Mouse (Mus musculus) MEL (cell line): ENCODE results near the gene Syt16. TPM values are rescaled to one million over a fixed set of nuclear protein-coding genes. Genes with fewer than 3 reads are reported as not detected.

ENCODE experiments used
- DNase-seq: peaks from one replicate; pipeline ENCODE4 v3.0.0; 2011; ENCODE audit warnings: low read depth, low spot score
- H3K27ac ChIP-seq: 2 replicates; pipeline ENCODE4 v1.5.1; 2012; ENCODE audit warnings: low read depth, mild to moderate bottlenecking, control low read depth, low read length, moderate library complexity; ENCODE audit not compliant: control insufficient read depth
- H3K27me3 ChIP-seq, 2 experiments: fragments of 150-350 bp in 1 of 2; sonication (generic) in 1 of 2; 2 replicates each; pipeline ENCODE4 v1.6.1; 2012; ENCODE audit warnings: low read length in 2 of 2, mild to moderate bottlenecking in 2 of 2, improper control_type of control experiment in 1 of 2, moderate library complexity in 1 of 2; ENCODE audit not compliant: insufficient read depth in 2 of 2, control insufficient read depth in 1 of 2
- H3K36me3 ChIP-seq, 2 experiments: 2 replicates each; pipeline ENCODE4 v1.6.1; 2012 to 2014; ENCODE audit warnings: low read length in 2 of 2, improper control_type of control experiment in 1 of 2, inconsistent platforms in 1 of 2, mild to moderate bottlenecking in 1 of 2; ENCODE audit not compliant: insufficient read depth in 2 of 2, control insufficient read depth in 1 of 2
- H3K4me1 ChIP-seq, 2 experiments: fragments of 150-350 bp in 1 of 2; sonication (generic) in 1 of 2; 2 replicates each; pipeline ENCODE4 v1.6.1; 2012; ENCODE audit warnings: low read length in 2 of 2, improper control_type of control experiment in 1 of 2, mild to moderate bottlenecking in 1 of 2; ENCODE audit not compliant: insufficient read depth in 2 of 2, control insufficient read depth in 1 of 2
- H3K4me3 ChIP-seq, 2 experiments: fragments of 150-350 bp in 1 of 2; sonication (generic) in 1 of 2; 2 replicates each; pipeline ENCODE4 v1.5.1; 2012; ENCODE audit warnings: low read depth in 2 of 2, low read length in 2 of 2, mild to moderate bottlenecking in 2 of 2, moderate library complexity in 2 of 2, control low read depth in 1 of 2, improper control_type of control experiment in 1 of 2; ENCODE audit not compliant: control insufficient read depth in 1 of 2, insufficient read depth in 1 of 2
- H3K79me2 ChIP-seq: 2 replicates; pipeline ENCODE4 v1.6.1; 2012; ENCODE audit warnings: mild to moderate bottlenecking, low read length, moderate library complexity; ENCODE audit not compliant: control insufficient read depth, poor library complexity, insufficient read depth
- H3K9ac ChIP-seq: 2 replicates; pipeline ENCODE4 v1.6.1; 2012; ENCODE audit warnings: low read depth, mild to moderate bottlenecking, control low read depth, low read length, moderate library complexity; ENCODE audit not compliant: control insufficient read depth, poor library complexity, severe bottlenecking
- H3K9me3 ChIP-seq: fragments of 150-350 bp; sonication (generic); replicated peaks from 2 replicates; pipeline ENCODE4 v1.6.1; 2012; ENCODE audit warnings: mild to moderate bottlenecking, low read length, improper control_type of control experiment, moderate library complexity; ENCODE audit not compliant: insufficient read depth
- CTCF ChIP-seq, 3 experiments: IDR thresholded peaks in 2 of 3; conservative IDR thresholded peaks in 1 of 3; 2 replicates each; pipeline ENCODE4 v1.5.1; 2011 to 2012; ENCODE audit warnings: low read length in 3 of 3, low read depth in 2 of 3, mild to moderate bottlenecking in 2 of 3, improper control_type of control experiment in 1 of 3, inconsistent platforms in 1 of 3, mixed read lengths in 1 of 3, moderate library complexity in 1 of 3; ENCODE audit not compliant: control insufficient read depth in 1 of 3, insufficient read depth in 1 of 3, poor library complexity in 1 of 3, severe bottlenecking in 1 of 3
- EP300 ChIP-seq, 2 experiments: IDR thresholded peaks; 2 replicates each; pipeline ENCODE4 v1.6.1; 2011; ENCODE audit warnings: improper control_type of control experiment in 2 of 2, low read length in 2 of 2, low read depth in 1 of 2, mild to moderate bottlenecking in 1 of 2
- ETS1 ChIP-seq: IDR thresholded peaks from 2 replicates; pipeline ENCODE4 v1.6.1; 2012; ENCODE audit warnings: low read depth, mild to moderate bottlenecking, inconsistent platforms, low read length, improper control_type of control experiment, moderate library complexity
- GABPA ChIP-seq: IDR thresholded peaks from 2 replicates; pipeline ENCODE4 v1.6.1; 2012; ENCODE audit warnings: low read depth, mild to moderate bottlenecking, inconsistent platforms, low read length, improper control_type of control experiment, moderate library complexity
- MAX ChIP-seq: IDR thresholded peaks from 2 replicates; pipeline ENCODE4 v1.6.1; 2011; ENCODE audit warnings: low read length, improper control_type of control experiment
- MAZ ChIP-seq: IDR thresholded peaks from 2 replicates; pipeline ENCODE4 v1.6.1; 2012; ENCODE audit warnings: low read depth, mild to moderate bottlenecking, inconsistent platforms, low read length, improper control_type of control experiment
- NELFE ChIP-seq: IDR thresholded peaks from 2 replicates; pipeline ENCODE4 v1.6.1; 2011; ENCODE audit warnings: low read depth, low read length, improper control_type of control experiment
- POLR2A ChIP-seq, 2 experiments: IDR thresholded peaks; 2 replicates each; pipeline ENCODE4 v1.6.1; 2011 to 2012; ENCODE audit warnings: low read length in 2 of 2, mild to moderate bottlenecking in 2 of 2, control low read depth in 1 of 2, improper control_type of control experiment in 1 of 2, low read depth in 1 of 2, moderate library complexity in 1 of 2; ENCODE audit not compliant: control insufficient read depth in 1 of 2, insufficient read depth in 1 of 2, poor library complexity in 1 of 2
- POLR2AphosphoS5 ChIP-seq: IDR thresholded peaks from 2 replicates; pipeline ENCODE4 v1.6.1; 2012; ENCODE audit warnings: low read depth, borderline replicate concordance, mild to moderate bottlenecking, inconsistent platforms, low read length, moderate library complexity, mixed read lengths
- RCOR1 ChIP-seq: IDR thresholded peaks from 2 replicates; pipeline ENCODE4 v1.6.1; 2012; ENCODE audit warnings: low read depth, mild to moderate bottlenecking, inconsistent platforms, low read length, improper control_type of control experiment
- SMC3 ChIP-seq: IDR thresholded peaks from 2 replicates; pipeline ENCODE4 v1.6.1; 2011; ENCODE audit warnings: low read depth, low read length, improper control_type of control experiment
- TBP ChIP-seq: IDR thresholded peaks from 2 replicates; pipeline ENCODE4 v1.8.0; 2011; ENCODE audit warnings: low read depth, low read length, improper control_type of control experiment
- UBTF ChIP-seq: IDR thresholded peaks from 2 replicates; pipeline ENCODE4 v1.6.1; 2012; ENCODE audit warnings: low read depth, mild to moderate bottlenecking, inconsistent platforms, low read length, improper control_type of control experiment, moderate library complexity, borderline replicate concordance; ENCODE audit not compliant: insufficient read depth
- USF1 ChIP-seq: IDR thresholded peaks from 2 replicates; pipeline ENCODE4 v1.6.1; 2014; ENCODE audit warnings: low read depth, mild to moderate bottlenecking, inconsistent platforms, low read length, improper control_type of control experiment, moderate library complexity
- USF2 ChIP-seq, 2 experiments: IDR thresholded peaks; 2 replicates each; pipeline ENCODE4 v1.6.1; 2011 to 2012; ENCODE audit warnings: improper control_type of control experiment in 2 of 2, low read length in 2 of 2, borderline replicate concordance in 1 of 2, inconsistent platforms in 1 of 2, low read depth in 1 of 2, mild to moderate bottlenecking in 1 of 2; ENCODE audit not compliant: insufficient read depth in 1 of 2
- ZKSCAN1 ChIP-seq: IDR thresholded peaks from 2 replicates; pipeline ENCODE4 v1.6.1; 2012; ENCODE audit warnings: low read depth, mild to moderate bottlenecking, inconsistent platforms, low read length, improper control_type of control experiment, moderate library complexity
- polyA plus RNA-seq, 2 experiments: library from polyadenylated mRNA; stranded (reverse) in 1 of 2; unstranded in 1 of 2; fragments of >175 nt in 1 of 2; fragments of >200 nt in 1 of 2; gene quantifications; 2 replicates each; pipeline versions ENCODE4 v1.2.1 to v1.2.4; 2012; ENCODE audit warnings: low replicate concordance in 2 of 2, low read depth in 1 of 2; ENCODE audit not compliant: insufficient read length in 2 of 2, insufficient read depth in 1 of 2, missing spikeins in 1 of 2
- total RNA-seq: library from RNA; depleted of rRNA; stranded (reverse); fragments of 300-350 nt; gene quantifications from 2 replicates; pipeline ENCODE4 v1.2.3, GENCODE M21; 2012

The Syt16 gene
- total and polyA plus RNA-seq, 3 experiments, result 0.07 TPM; not detected in 2

DNA sequence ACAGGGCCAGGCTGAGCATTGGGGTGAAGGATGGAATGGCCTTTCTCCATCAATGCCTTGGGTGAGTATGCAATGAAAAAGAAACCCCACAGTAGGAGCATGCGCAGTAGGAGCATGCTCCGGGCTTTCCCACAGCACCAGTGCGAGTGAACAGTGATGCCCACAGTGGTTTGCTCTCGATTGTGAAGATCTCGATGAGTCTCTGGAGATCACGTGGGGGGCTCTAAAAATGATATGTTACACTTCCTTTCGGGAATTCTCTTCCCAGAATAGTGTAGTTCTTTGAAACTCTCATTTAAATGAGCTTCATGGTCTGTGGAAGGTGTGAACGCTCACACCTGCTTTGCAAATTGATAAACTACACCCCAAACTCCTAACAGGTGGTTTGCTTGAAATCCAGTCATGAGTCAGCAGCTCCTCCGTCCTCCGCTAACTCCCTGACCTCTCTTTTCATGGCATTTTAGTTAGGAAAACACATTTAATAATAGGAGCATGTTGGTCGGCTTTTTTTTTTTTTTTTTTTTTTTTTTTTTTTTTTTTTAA, 190.9 kb downstream of the Syt16 start:
- H3K9me3 ChIP-seq, result no peaks in the 10 kb centered on the region
- H3K79me2 ChIP-seq, result no peaks in the 10 kb centered on the region
- H3K9ac ChIP-seq, result no peak overlapping the region
- H3K27me3 ChIP-seq, result no peaks in the 10 kb centered on the region
- H3K36me3 ChIP-seq, result no peaks in the 10 kb centered on the region
- DNase-seq, result no peak
- H3K27ac ChIP-seq, result no peak overlapping the region
- TF ChIP-seq SMC3 (no peak), POLR2AphosphoS5 (no peak)
- H3K4me1 ChIP-seq, result no peaks in the 10 kb centered on the region
- no peak overlapping the region for H3K4me3 ChIP-seq

DNA sequence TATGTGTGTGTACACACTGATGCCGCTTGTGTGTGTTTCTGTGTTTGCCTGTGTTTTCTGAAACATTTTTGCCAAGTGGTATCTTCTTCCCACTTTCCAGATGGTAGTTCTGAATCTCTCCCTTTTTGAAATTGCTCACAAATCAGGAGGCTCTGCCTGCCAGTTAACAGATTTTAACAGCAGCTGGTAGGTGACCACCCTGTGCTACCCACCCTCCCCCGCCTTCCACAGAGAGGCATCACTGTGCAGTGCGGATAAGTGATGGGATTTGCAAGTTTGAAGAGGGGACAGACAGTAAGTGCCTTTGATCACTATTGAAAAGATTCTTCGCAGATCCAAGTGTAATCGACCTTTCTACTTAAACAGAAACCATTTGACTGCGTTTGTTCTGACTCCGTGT, 191.4 kb downstream of the Syt16 start:
- H3K9ac ChIP-seq, result no peak overlapping the region
- H3K36me3 ChIP-seq, result no peaks in the 10 kb centered on the region
- DNase-seq, result no peak
- H3K9me3 ChIP-seq, result no peaks in the 10 kb centered on the region
- H3K79me2 ChIP-seq, result no peaks in the 10 kb centered on the region
- H3K27me3 ChIP-seq, result no peaks in the 10 kb centered on the region
- TF ChIP-seq ZKSCAN1 (no peak), NELFE (no peak), USF2 (IDR thresholded peaks at IDR 0.05; ENCODE audit: borderline replicate concordance in 1 of 2, insufficient read depth in 1 of 2, low read depth in 1 of 2, low read length in 2 of 2) (no peak), MAZ (no peak), EP300 (IDR thresholded peaks at IDR 0.05; ENCODE audit: low read depth in 1 of 2, low read length in 2 of 2) (no peak)
- H3K27ac ChIP-seq, result no peak overlapping the region
- H3K4me3 ChIP-seq, result no peak overlapping the region
- no peaks in the 10 kb centered on the region for H3K4me1 ChIP-seq

DNA sequence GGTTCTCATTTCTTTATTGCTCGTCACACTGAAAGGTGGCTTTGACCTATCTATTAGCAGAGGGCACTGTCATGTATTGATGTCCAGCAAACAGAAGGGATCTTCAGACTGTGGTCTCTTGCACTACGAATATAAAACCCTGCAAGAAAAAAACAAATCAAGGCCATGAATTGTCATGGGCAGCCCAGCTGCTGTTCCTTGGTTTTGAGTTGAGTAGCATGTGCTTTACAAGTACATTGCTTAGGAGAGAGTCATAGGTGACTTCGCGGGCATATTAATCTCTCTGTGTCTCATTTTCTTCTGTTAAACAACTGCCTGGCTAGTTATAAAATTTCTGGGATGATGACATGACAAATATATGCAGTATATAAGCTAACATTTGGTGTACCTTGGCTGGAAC, 192.4 kb downstream of the Syt16 start:
- DNase-seq, result no peak
- Histone ChIP-seq H3K27ac (no peak overlapping the region), H3K9ac (no peak overlapping the region), H3K4me1 (no peaks in the 10 kb centered on the region), H3K4me3 (no peak overlapping the region), H3K36me3 (no peaks in the 10 kb centered on the region), H3K9me3 (no peaks in the 10 kb centered on the region), H3K79me2 (no peaks in the 10 kb centered on the region), H3K27me3 (no peaks in the 10 kb centered on the region)
- no peak for TF ChIP-seq GABPA
- TF ChIP-seq RCOR1, result no peak
- no peak for TF ChIP-seq MAZ
- no peak for TF ChIP-seq CTCF (IDR thresholded peaks at IDR 0.05 in 2 of 3, conservative IDR thresholded peaks at IDR 0.05 in 1 of 3; ENCODE audit: control insufficient read depth in 1 of 3, insufficient read depth in 1 of 3, low read depth in 2 of 3, low read length in 3 of 3, poor library complexity in 1 of 3, severe bottlenecking in 1 of 3)
- TF ChIP-seq MAX, result no peak
- TF ChIP-seq UBTF, result no peak
- TF ChIP-seq USF1, result no peak
- no peak for TF ChIP-seq ZKSCAN1
- TF ChIP-seq POLR2A (IDR thresholded peaks at IDR 0.05; ENCODE audit: control insufficient read depth in 1 of 2, insufficient read depth in 1 of 2, low read depth in 1 of 2, low read length in 2 of 2, poor library complexity in 1 of 2), result no peak
- no peak for TF ChIP-seq USF2 (IDR thresholded peaks at IDR 0.05; ENCODE audit: borderline replicate concordance in 1 of 2, insufficient read depth in 1 of 2, low read depth in 1 of 2, low read length in 2 of 2)
- TF ChIP-seq TBP, result no peak
- no peak for TF ChIP-seq ETS1
- TF ChIP-seq SMC3, result no peak
